In genomic region chr1:161037599-161037998, GRCm38 (mm10) we compare ENCODE assay signal across 9 mouse cellular contexts. TPM values are rescaled to one million over a fixed set of nuclear protein-coding genes. Genes with fewer than 3 reads are reported as not detected.
DNase-seq lines count a peak whose midpoint lies in the region; ATAC-seq and TF ChIP-seq lines count a peak whose summit lies in the region.
"Had no signal": no experiment of that assay in that cellular context is flagged by ENCODE, and none has a peak within 500 bp of the region (broad histone marks: within the 10 kb centered on the region; RNA-seq: fewer than 3 reads in every experiment).

No protein-coding gene starts in this region.

- DNase-seq in layer of hippocampus, adult 2 months (ENCODE audit: low spot score in 2 of 2): no peak
- DNase-seq in layer of hippocampus, adult 9-11 months: no peak
- DNase-seq in embryonic facial prominence, embryonic 10.5 days (ENCODE audit: low spot score): no peak
- DNase-seq in cerebellum, postnatal 10 days: no peak
- DNase-seq in lung, postnatal 4 days: no peak
- DNase-seq: kidney, adult 2 months had no signal

- peak overlapping the region; percentile 66 for H3K9ac ChIP-seq in intestine, embryonic 16.5 days (ENCODE audit: low read depth, low read length)
- peak overlapping the region; percentile 41; the same call in 1 of the 2 replicates for H3K9ac ChIP-seq in neural tube, embryonic 14.5 days (replicated peaks; ENCODE audit: low read depth, low read length)

- no peak for ATAC-seq in intestine, embryonic 16.5 days
- no peak for ATAC-seq in neural tube, embryonic 14.5 days (ENCODE audit: low read depth)
- ATAC-seq in megakaryocyte-erythroid progenitor cell, adult 5-6 weeks (replicated peaks; ENCODE audit: low FRiP score, low TSS enrichment, poor library complexity, severe bottlenecking): no peak

- no peaks in the 10 kb centered on the region for H3K27me3 ChIP-seq in embryonic facial prominence, embryonic 10.5 days (replicated peaks; ENCODE audit: low read depth, poor library complexity, severe bottlenecking)
- H3K27me3 ChIP-seq in intestine, embryonic 16.5 days (replicated peaks; ENCODE audit: control insufficient read depth, insufficient read depth, low read length): no peaks in the 10 kb centered on the region
- no peaks in the 10 kb centered on the region for H3K27me3 ChIP-seq in neural tube, embryonic 14.5 days (ENCODE audit: control insufficient read depth, insufficient read depth, low read length)

- TF ChIP-seq CTCF in layer of hippocampus, adult 2 months (conservative IDR thresholded peaks at IDR 0.05): no peak

- H3K4me1 ChIP-seq in embryonic facial prominence, embryonic 10.5 days: peaks cover 15% of the 10 kb centered on the region
- peaks cover 8% of the 10 kb centered on the region for H3K4me1 ChIP-seq in intestine, embryonic 16.5 days (ENCODE audit: control insufficient read depth, insufficient read depth, low read length)
- H3K4me1 ChIP-seq in neural tube, embryonic 14.5 days (ENCODE audit: control insufficient read depth, insufficient read depth, low read length): peaks cover 25% of the 10 kb centered on the region

- peak overlapping the region; percentile 92 for H3K4me3 ChIP-seq in layer of hippocampus, adult 2 months
- H3K4me3 ChIP-seq in embryonic facial prominence, embryonic 10.5 days: peak overlapping the region; percentile 86
- peak overlapping the region; percentile 41 for H3K4me3 ChIP-seq in intestine, embryonic 16.5 days (ENCODE audit: low read length)
- peak overlapping the region; percentile 82 for H3K4me3 ChIP-seq in neural tube, embryonic 14.5 days (ENCODE audit: low read depth, low read length)

- peak overlapping the region; percentile 98 for H3K27ac ChIP-seq in layer of hippocampus, adult 2 months
- H3K27ac ChIP-seq in embryonic facial prominence, embryonic 10.5 days (replicated peaks): peak overlapping the region; percentile 97
- peak overlapping the region; percentile 23; the same call in 1 of the 2 replicates for H3K27ac ChIP-seq in intestine, embryonic 16.5 days (ENCODE audit: low read length)
- no peak overlapping the region for H3K27ac ChIP-seq in neural tube, embryonic 14.5 days (ENCODE audit: low read depth, low read length)

- 29% methylated on average over 3 of the region's 3 CpGs for WGBS in embryonic facial prominence, embryonic 10.5 days
- WGBS in intestine, embryonic 16.5 days: 28% methylated on average over 3 of the region's 3 CpGs
- WGBS in neural tube, embryonic 14.5 days: 22% methylated on average over 3 of the region's 3 CpGs

- H3K36me3 ChIP-seq in embryonic facial prominence, embryonic 10.5 days (replicated peaks): peaks cover 58% of the 10 kb centered on the region
- 0 out of 2 replicates have a peak, but pooled peaks cover 6% of the 10 kb centered on the region for H3K36me3 ChIP-seq in intestine, embryonic 16.5 days (ENCODE audit: control insufficient read depth, insufficient read depth, low read length)
- peaks cover 35% of the 10 kb centered on the region for H3K36me3 ChIP-seq in neural tube, embryonic 14.5 days (ENCODE audit: control insufficient read depth, insufficient read depth, low read length)

- H3K9me3 ChIP-seq in embryonic facial prominence, embryonic 10.5 days: no peaks in the 10 kb centered on the region
- H3K9me3 ChIP-seq in intestine, embryonic 16.5 days (ENCODE audit: control insufficient read depth, low read length): no peaks in the 10 kb centered on the region
- no peaks in the 10 kb centered on the region for H3K9me3 ChIP-seq in neural tube, embryonic 14.5 days (ENCODE audit: control insufficient read depth, low read length)

- peak overlapping the region; percentile 48 for H3K4me2 ChIP-seq in intestine, embryonic 16.5 days (ENCODE audit: low read depth, low read length)
- peak overlapping the region; percentile 89 for H3K4me2 ChIP-seq in neural tube, embryonic 14.5 days (ENCODE audit: low read depth, low read length)

RNA-seq across cellular contexts. Expression of gene Zbtb37, which starts 3.0 kb away (rescaled TPM):
- 10 to 100 TPM; 17.5 to 20.1 TPM for total RNA-seq in layer of hippocampus, adult 2 months (2021)
- 5.7 TPM in 2 replicates for polyA plus RNA-seq in embryonic facial prominence, embryonic 10.5 days (2016; fragmentation: Nextera tagmentation; extraction: Ambion mirVana)
- 3.4 and 4.3 TPM in 2 replicates for polyA plus RNA-seq in intestine, embryonic 16.5 days (2015; fragmentation: Nextera tagmentation; extraction: Ambion mirVana)
- polyA plus RNA-seq in neural tube, embryonic 14.5 days (2014; fragmentation: Nextera tagmentation; extraction: Ambion mirVana): 12.3 and 19.1 TPM in 2 replicates
- total RNA-seq in megakaryocyte-erythroid progenitor cell, adult 5-6 weeks (2014; fragmentation: Nextera tagmentation): 5.4 and 11.5 TPM in 2 replicates
- total RNA-seq in megakaryocyte-erythroid progenitor cell, adult 5-6 weeks (2017): 7.5 and 8.3 TPM in 2 replicates

RNA-seq across cellular contexts. Expression of gene Dars2, which starts 32.9 kb away (rescaled TPM):
- 10 to 100 TPM; 24.1 to 25.0 TPM for total RNA-seq in layer of hippocampus, adult 2 months (2021)
- 59.0 and 68.3 TPM in 2 replicates for polyA plus RNA-seq in embryonic facial prominence, embryonic 10.5 days (2016; fragmentation: Nextera tagmentation; extraction: Ambion mirVana)
- polyA plus RNA-seq in intestine, embryonic 16.5 days (2015; fragmentation: Nextera tagmentation; extraction: Ambion mirVana): 43.1 and 47.5 TPM in 2 replicates
- 26.4 and 29.3 TPM in 2 replicates for polyA plus RNA-seq in neural tube, embryonic 14.5 days (2014; fragmentation: Nextera tagmentation; extraction: Ambion mirVana)
- total RNA-seq in megakaryocyte-erythroid progenitor cell, adult 5-6 weeks (2014; fragmentation: Nextera tagmentation): 35.8 and 58.5 TPM in 2 replicates
- 36.9 and 52.1 TPM in 2 replicates for total RNA-seq in megakaryocyte-erythroid progenitor cell, adult 5-6 weeks (2017)

RNA-seq across cellular contexts. Expression of gene Cenpl, which starts 32.9 kb away (rescaled TPM):
- 1 to 10 TPM; 1.3 to 1.8 TPM for total RNA-seq in layer of hippocampus, adult 2 months (2021)
- polyA plus RNA-seq in embryonic facial prominence, embryonic 10.5 days (2016; fragmentation: Nextera tagmentation; extraction: Ambion mirVana): 36.2 and 40.7 TPM in 2 replicates
- 21.0 and 26.1 TPM in 2 replicates for polyA plus RNA-seq in intestine, embryonic 16.5 days (2015; fragmentation: Nextera tagmentation; extraction: Ambion mirVana)
- 7.8 and 9.3 TPM in 2 replicates for polyA plus RNA-seq in neural tube, embryonic 14.5 days (2014; fragmentation: Nextera tagmentation; extraction: Ambion mirVana)
- total RNA-seq in megakaryocyte-erythroid progenitor cell, adult 5-6 weeks (2014; fragmentation: Nextera tagmentation): 25.2 and 28.3 TPM in 2 replicates
- total RNA-seq in megakaryocyte-erythroid progenitor cell, adult 5-6 weeks (2017): 5.9 and 10.2 TPM in 2 replicates

RNA-seq across cellular contexts. Expression of gene Serpinc1, which starts 59.2 kb away (rescaled TPM):
- total RNA-seq in layer of hippocampus, adult 2 months (2021): under 1 TPM; 0.44 to 0.49 TPM
- polyA plus RNA-seq in embryonic facial prominence, embryonic 10.5 days (2016; fragmentation: Nextera tagmentation; extraction: Ambion mirVana): 2.3 and 2.5 TPM in 2 replicates
- polyA plus RNA-seq in intestine, embryonic 16.5 days (2015; fragmentation: Nextera tagmentation; extraction: Ambion mirVana): 5.4 and 16.6 TPM in 2 replicates
- polyA plus RNA-seq in neural tube, embryonic 14.5 days (2014; fragmentation: Nextera tagmentation; extraction: Ambion mirVana): 2.4 and 3.0 TPM in 2 replicates
- total RNA-seq in megakaryocyte-erythroid progenitor cell, adult 5-6 weeks (2014; fragmentation: Nextera tagmentation): 0.35 and 0.42 TPM in 2 replicates
- total RNA-seq in megakaryocyte-erythroid progenitor cell, adult 5-6 weeks (2017): 1.1 TPM in 1 of 2 replicates, not detected in the other

Comparison
In these comparisons a context has a peak if more than half of its experiments do, and no peak if none do; other contexts are left out.
1. H3K4me3 ChIP-seq: peak in every context shown above with its lines; median percentile 92 in layer of hippocampus, adult 2 months; 86 in embryonic facial prominence, embryonic 10.5 days; 82 in neural tube, embryonic 14.5 days; 41 in intestine, embryonic 16.5 days.